Mouse (Mus musculus) G1E (cell line): ENCODE results near the gene Fam135a. TPM values are rescaled to one million over a fixed set of nuclear protein-coding genes. Genes with fewer than 3 reads are reported as not detected.

ENCODE experiments used
- ATAC-seq: 2 replicates; pipeline ENCODE4 v1.8.0; 2016; ENCODE audit warnings: mild to moderate bottlenecking; ENCODE audit not compliant: insufficient number of reproducible peaks, poor library complexity, low FRiP score, severe bottlenecking; ENCODE audit errors: extremely low read depth
- DNase-seq: peaks from one replicate; pipeline ENCODE4 v3.0.0; 2012; ENCODE audit warnings: low spot score
- H3K27me3 ChIP-seq: 2 replicates; pipeline ENCODE4 v1.6.1; 2012; ENCODE audit warnings: mild to moderate bottlenecking, low read length, inconsistent platforms; ENCODE audit not compliant: insufficient read depth
- H3K36me3 ChIP-seq: replicated peaks from 2 replicates; pipeline ENCODE3; 2012; ENCODE audit warnings: mild to moderate bottlenecking, inconsistent platforms
- H3K4me1 ChIP-seq: 2 replicates; pipeline ENCODE4 v1.6.1; 2012; ENCODE audit warnings: low read depth, low read length, inconsistent platforms, mixed read lengths; ENCODE audit not compliant: insufficient read depth
- H3K4me3 ChIP-seq: 2 replicates; pipeline ENCODE4 v1.5.1; 2012; ENCODE audit warnings: low read depth, mild to moderate bottlenecking, inconsistent platforms, low read length, moderate library complexity, mixed read lengths
- H3K9me3 ChIP-seq: replicated peaks from 2 replicates; pipeline ENCODE4 v1.6.1; 2012; ENCODE audit warnings: inconsistent platforms
- CTCF ChIP-seq: IDR thresholded peaks from 2 replicates; pipeline ENCODE4 v1.5.1; 2012; ENCODE audit warnings: low read depth, low read length, inconsistent platforms, mixed read lengths
- GATA1 ChIP-seq: IDR thresholded peaks from 2 replicates; pipeline ENCODE4 v1.6.1; 2012; ENCODE audit warnings: borderline replicate concordance, low read length, inconsistent platforms, mixed read lengths
- GATA2 ChIP-seq: IDR thresholded peaks from 2 replicates; pipeline ENCODE4 v1.6.1; 2012; ENCODE audit warnings: low read depth, low read length, inconsistent platforms, borderline replicate concordance
- POLR2AphosphoS5 ChIP-seq: IDR thresholded peaks from 2 replicates; pipeline ENCODE4 v1.6.1; 2012; ENCODE audit warnings: low read depth, low read length, inconsistent platforms; ENCODE audit not compliant: insufficient replicate concordance
- TAL1 ChIP-seq: conservative IDR thresholded peaks from 2 replicates; pipeline ENCODE4 v1.6.1; 2012; ENCODE audit warnings: low read depth, low read length, inconsistent platforms, mixed read lengths
- polyA plus RNA-seq: library from polyadenylated mRNA; stranded (reverse); fragments of >175 nt; gene quantifications from 2 replicates; pipeline ENCODE4 v1.2.3, GENCODE M21; 2012
- total RNA-seq, 2 experiments: library from RNA; stranded (forward) in 1 of 2; stranded (reverse) in 1 of 2; fragments of 200-1000 nt in 1 of 2; fragments of >200 nt in 1 of 2; fragmentation: Nextera tagmentation in 1 of 2; gene quantifications; 2 replicates each; pipeline ENCODE4 v1.2.3; 2014 to 2017

The Fam135a gene
- total and polyA plus RNA-seq, 3 experiments = 0.16 TPM; not detected in 2

DNA sequence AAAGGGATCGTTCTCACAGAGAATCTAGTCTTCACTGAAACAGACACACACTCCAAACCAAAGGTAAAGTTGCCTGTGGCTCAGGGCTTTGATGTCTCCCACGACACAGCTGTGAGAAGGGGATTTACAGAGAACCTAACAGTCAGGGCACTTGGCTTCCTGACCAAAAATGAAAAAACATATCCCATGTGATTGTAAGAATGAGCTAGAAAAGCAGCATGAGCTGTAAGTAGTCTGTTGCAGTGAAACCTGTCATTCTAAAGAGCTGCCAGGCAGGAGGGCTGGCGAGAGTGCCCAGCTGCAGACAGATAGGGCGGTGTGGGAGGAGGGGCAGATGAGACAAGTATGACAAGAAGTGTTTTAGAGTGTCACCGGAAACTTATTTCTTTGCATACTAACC, 54.5 kb downstream of the Fam135a start:
- no peaks in the 10 kb centered on the region for H3K36me3 ChIP-seq
- TF ChIP-seq GATA1 = no peak
- TF ChIP-seq CTCF = no peak
- no peak for TF ChIP-seq POLR2AphosphoS5
- TF ChIP-seq TAL1 = no peak
- TF ChIP-seq GATA2 = no peak
- no peak overlapping the region for H3K4me3 ChIP-seq
- H3K9me3 ChIP-seq = no peaks in the 10 kb centered on the region
- DNase-seq (no peak), ATAC-seq (no peak)
- H3K27me3 ChIP-seq = peaks cover 18% of the 10 kb centered on the region
- no peaks in the 10 kb centered on the region for H3K4me1 ChIP-seq

DNA sequence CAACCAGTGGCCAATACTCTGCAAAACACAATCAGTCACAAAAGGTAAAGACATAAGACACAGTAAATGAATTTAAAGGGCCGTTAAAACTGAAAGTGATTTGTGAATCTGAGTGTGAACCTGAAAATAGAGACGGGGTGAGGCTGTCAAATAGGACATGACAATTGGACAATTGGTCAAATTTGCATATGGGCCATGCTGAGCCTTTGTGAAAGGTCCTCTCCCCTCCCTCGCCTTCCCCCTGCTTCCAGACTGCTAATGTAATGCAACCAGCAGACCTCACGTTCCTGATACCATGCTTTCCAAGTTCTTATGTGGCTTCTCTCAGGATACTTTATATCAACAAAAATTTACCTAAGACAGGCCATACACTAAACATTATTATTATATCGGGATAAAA, 57.1 kb downstream of the Fam135a start:
- Histone ChIP-seq H3K4me3 (no peak overlapping the region), H3K36me3 (no peaks in the 10 kb centered on the region), H3K9me3 (no peaks in the 10 kb centered on the region), H3K27me3 (peaks cover 18% of the 10 kb centered on the region), H3K4me1 (no peaks in the 10 kb centered on the region)
- DNase-seq (no peak), ATAC-seq (no peak)
- TF ChIP-seq TAL1 (no peak), CTCF (no peak), GATA2 (no peak), POLR2AphosphoS5 (no peak), GATA1 (no peak)

DNA sequence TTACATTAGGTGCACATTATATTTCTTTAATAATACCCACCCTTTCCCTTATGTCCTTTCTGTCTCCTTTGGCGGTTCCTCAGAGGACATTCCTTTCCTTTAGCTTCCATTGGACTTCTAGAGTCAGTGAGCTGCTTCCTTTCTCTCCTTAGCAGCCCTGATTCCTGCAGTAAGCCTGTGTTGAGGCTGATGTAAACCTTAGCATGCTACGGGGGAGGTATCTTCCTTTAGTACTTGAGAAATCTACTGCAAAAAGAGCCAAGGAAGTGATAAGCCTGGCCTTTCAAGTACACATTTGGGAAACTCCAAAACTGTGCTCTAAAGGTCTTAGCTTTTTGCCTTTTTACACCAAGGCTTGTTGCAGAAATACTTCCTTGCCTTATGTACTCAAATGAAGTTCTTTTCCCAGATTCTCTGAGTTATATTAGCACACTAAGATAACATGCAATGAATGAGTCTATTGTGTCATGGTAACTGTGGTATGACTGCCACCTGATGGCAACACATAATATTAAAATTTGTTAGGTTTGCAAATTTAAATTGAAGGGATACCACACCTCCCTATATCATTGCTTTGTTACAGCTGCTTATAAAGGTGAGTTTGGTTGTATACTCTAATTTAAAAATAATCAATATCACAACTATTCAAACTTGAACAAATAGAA, 66.2 kb downstream of the Fam135a start:
- H3K9me3 ChIP-seq = no peaks in the 10 kb centered on the region
- ATAC-seq (peak; percentile 60), DNase-seq (no peak)
- H3K4me1 ChIP-seq = no peaks in the 10 kb centered on the region
- 0 out of 2 replicates have a peak, but pooled peaks cover 2% of the 10 kb centered on the region for H3K27me3 ChIP-seq
- TF ChIP-seq TAL1 (no peak), GATA1 (no peak), GATA2 (no peak), POLR2AphosphoS5 (no peak), CTCF (no peak)
- H3K36me3 ChIP-seq = no peaks in the 10 kb centered on the region
- H3K4me3 ChIP-seq = no peak overlapping the region

DNA sequence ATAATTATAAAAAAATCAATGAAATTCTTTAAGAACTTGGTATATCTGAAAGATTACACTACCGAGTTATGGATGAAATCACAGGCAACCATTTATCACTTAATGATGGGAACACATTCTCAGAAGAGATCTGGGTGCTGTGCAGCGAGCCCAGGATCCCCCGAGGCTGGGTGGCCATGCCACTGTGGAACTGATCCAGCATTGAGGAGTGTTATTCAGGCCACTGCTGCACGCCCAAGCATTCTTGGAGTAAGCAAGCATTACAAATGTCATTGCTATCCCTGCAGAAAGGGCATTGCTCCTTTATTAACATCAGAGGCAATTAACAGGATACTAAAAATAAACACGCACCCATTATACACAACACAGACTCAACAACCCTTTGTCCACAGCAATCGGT, 89.3 kb downstream of the Fam135a start:
- no peak for ATAC-seq
- no peaks in the 10 kb centered on the region for H3K36me3 ChIP-seq
- TF ChIP-seq POLR2AphosphoS5 (no peak), CTCF (no peak), TAL1 (no peak), GATA2 (no peak), GATA1 (no peak)
- peaks cover 3% of the 10 kb centered on the region; the same call in 1 of the 2 replicates for H3K4me1 ChIP-seq
- no peak overlapping the region for H3K4me3 ChIP-seq
- DNase-seq = no peak
- H3K27me3 ChIP-seq = peaks cover 26% of the 10 kb centered on the region
- no peaks in the 10 kb centered on the region for H3K9me3 ChIP-seq

DNA sequence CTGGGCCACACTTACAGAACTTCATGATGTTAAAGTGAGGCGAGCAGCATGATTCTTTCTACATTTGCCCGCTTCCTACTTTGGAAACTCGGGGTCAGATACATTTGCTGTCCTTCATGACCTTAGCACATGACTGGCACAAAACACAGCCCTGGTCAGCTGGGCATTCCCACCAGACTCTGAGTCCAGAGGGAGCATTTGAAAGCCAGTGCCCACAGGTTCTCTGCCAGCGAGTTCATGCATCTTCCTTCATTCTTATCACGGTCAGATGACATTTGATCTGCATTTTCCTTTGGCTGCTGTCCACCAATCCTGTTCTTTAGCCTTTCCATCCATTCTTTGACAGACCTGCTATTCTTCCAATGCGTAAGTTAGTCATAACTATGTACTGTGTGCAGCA, 90.1 kb downstream of the Fam135a start:
- ATAC-seq = no peak
- no peak for TF ChIP-seq CTCF
- TF ChIP-seq GATA2 = no peak
- DNase-seq = no peak
- H3K9me3 ChIP-seq = no peaks in the 10 kb centered on the region
- peaks cover 26% of the 10 kb centered on the region for H3K27me3 ChIP-seq
- H3K4me3 ChIP-seq = no peak overlapping the region
- H3K36me3 ChIP-seq = no peaks in the 10 kb centered on the region
- peaks cover 7% of the 10 kb centered on the region; the same call in 1 of the 2 replicates for H3K4me1 ChIP-seq

DNA sequence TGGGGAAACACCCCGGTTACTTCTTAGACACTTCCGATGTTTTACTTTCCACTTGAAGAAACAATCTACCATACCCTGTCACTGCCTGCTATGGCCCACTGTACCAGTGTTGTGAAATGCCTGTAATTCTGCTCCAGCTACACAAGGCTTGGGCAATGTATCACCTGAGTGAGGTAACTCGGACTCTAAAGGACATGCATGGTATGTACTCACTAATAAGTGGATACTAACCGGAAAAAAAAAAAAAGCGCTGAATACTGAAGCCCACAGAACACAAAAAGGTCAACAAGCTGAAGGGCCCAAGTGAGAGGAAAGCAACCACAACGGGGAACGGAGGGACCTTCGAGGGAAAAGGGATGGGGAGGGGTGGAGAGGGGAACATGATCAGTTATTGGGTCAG, 92.5 kb downstream of the Fam135a start:
- H3K4me3 ChIP-seq = no peak overlapping the region
- peaks cover 13% of the 10 kb centered on the region for H3K4me1 ChIP-seq
- no peak for TF ChIP-seq POLR2AphosphoS5
- no peak for TF ChIP-seq GATA2
- TF ChIP-seq CTCF = no peak
- TF ChIP-seq TAL1 = no peak
- TF ChIP-seq GATA1 = no peak
- DNase-seq = no peak
- H3K9me3 ChIP-seq = no peaks in the 10 kb centered on the region
- no peak for ATAC-seq
- H3K27me3 ChIP-seq = peaks cover 18% of the 10 kb centered on the region
- peaks cover 6% of the 10 kb centered on the region for H3K36me3 ChIP-seq
